7 mouse cellular contexts compared by ENCODE assay signal in the genomic region with DNA sequence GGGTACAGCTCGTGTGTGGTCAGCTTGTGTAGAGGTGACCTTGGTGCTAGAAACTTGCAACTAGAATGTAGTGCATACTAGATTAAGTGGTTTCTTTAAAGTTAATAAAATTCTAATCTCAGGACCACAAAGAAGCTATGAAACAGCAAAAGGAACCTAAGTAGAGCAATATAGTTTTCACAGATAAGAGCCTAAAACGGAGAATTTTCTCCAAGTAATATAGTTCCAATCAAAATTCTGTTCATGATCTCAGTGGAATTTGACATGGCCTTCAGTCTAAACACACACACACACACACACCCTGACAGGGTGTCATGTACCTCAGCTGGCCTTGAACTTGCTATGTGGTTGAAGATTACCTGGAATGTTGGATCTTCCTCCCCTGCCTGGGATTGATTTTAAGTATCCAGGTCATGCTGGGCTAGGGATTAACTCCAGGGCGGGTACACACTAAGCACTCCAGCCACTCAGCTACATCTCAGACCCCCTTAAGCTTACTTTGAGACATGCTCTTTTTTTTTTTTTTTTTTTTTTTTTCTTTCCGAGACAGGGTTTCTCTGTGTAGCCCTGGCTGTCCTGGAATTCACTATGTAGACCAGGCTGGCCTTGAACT. TPM values are rescaled to one million over a fixed set of nuclear protein-coding genes. Genes with fewer than 3 reads are reported as not detected.
DNase-seq lines count a peak whose midpoint lies in the region; ATAC-seq and TF ChIP-seq lines count a peak whose summit lies in the region.

No protein-coding gene starts in this region.

- ATAC-seq in megakaryocyte, adult 5-6 weeks (ENCODE audit: poor library complexity, severe bottlenecking) = no peak
- ATAC-seq in forebrain, embryonic 11.5 days (replicated peaks; ENCODE audit: low FRiP score) = no peak
- ATAC-seq in limb, embryonic 14.5 days (ENCODE audit: low FRiP score, low read depth) = no peak
- no peak for ATAC-seq in stomach, embryonic 15.5 days (ENCODE audit: insufficient read depth, low FRiP score, low read depth)
- no peak for ATAC-seq in erythroid progenitor cell, adult 5-6 weeks (replicated peaks; ENCODE audit: low FRiP score, poor library complexity, severe bottlenecking)

- DNase-seq in forebrain, embryonic 11.5 days (ENCODE audit: low spot score) = no peak
- no peak for DNase-seq in limb, embryonic 14.5 days (ENCODE audit: low spot score)
- no peak for DNase-seq in embryo, embryonic 11 days

- peak overlapping the region; percentile 47; the same call in 1 of the 2 replicates for H3K9ac ChIP-seq in forebrain, embryonic 11.5 days (ENCODE audit: low read length)
- no peak overlapping the region for H3K9ac ChIP-seq in limb, embryonic 14.5 days (ENCODE audit: low read depth, low read length, severe bottlenecking)
- no peak overlapping the region for H3K9ac ChIP-seq in stomach, embryonic 15.5 days

- H3K4me3 ChIP-seq in megakaryocyte, embryonic 14.5 days (replicated peaks) = peak overlapping the region; percentile 96
- H3K4me3 ChIP-seq in forebrain, embryonic 11.5 days (ENCODE audit: low read depth, low read length) = peak overlapping the region; percentile 91
- H3K4me3 ChIP-seq in limb, embryonic 14.5 days (replicated peaks; ENCODE audit: low read length) = peak overlapping the region; percentile 92
- peak overlapping the region; percentile 94 for H3K4me3 ChIP-seq in stomach, embryonic 15.5 days (replicated peaks)

- 44% methylated on average over 4 of the region's 4 CpGs for WGBS in forebrain, embryonic 11.5 days
- 48% methylated on average over 4 of the region's 4 CpGs for WGBS in limb, embryonic 14.5 days
- WGBS in stomach, embryonic 15.5 days = 40% methylated on average over 4 of the region's 4 CpGs

- peaks cover 68% of the 10 kb centered on the region for H3K36me3 ChIP-seq in megakaryocyte, embryonic 14.5 days (replicated peaks; ENCODE audit: low read length)
- H3K36me3 ChIP-seq in forebrain, embryonic 11.5 days (ENCODE audit: control insufficient read depth, insufficient read depth, low read length) = peaks cover 11% of the 10 kb centered on the region; the same call in 1 of the 2 replicates
- H3K36me3 ChIP-seq in limb, embryonic 14.5 days (ENCODE audit: control insufficient read depth, insufficient read depth, low read length) = peaks cover 51% of the 10 kb centered on the region
- H3K36me3 ChIP-seq in stomach, embryonic 15.5 days = peaks cover 34% of the 10 kb centered on the region

- peaks cover 26% of the 10 kb centered on the region for H3K4me1 ChIP-seq in megakaryocyte, embryonic 14.5 days
- H3K4me1 ChIP-seq in forebrain, embryonic 11.5 days (replicated peaks; ENCODE audit: control insufficient read depth, insufficient read depth, low read length) = no peaks in the 10 kb centered on the region
- H3K4me1 ChIP-seq in limb, embryonic 14.5 days (ENCODE audit: control insufficient read depth, insufficient read depth, low read length) = peaks cover 8% of the 10 kb centered on the region
- peaks cover 15% of the 10 kb centered on the region for H3K4me1 ChIP-seq in stomach, embryonic 15.5 days

- H3K4me2 ChIP-seq in forebrain, embryonic 11.5 days (ENCODE audit: low read depth, low read length, severe bottlenecking) = peak overlapping the region; percentile 60
- H3K4me2 ChIP-seq in limb, embryonic 14.5 days (replicated peaks; ENCODE audit: low read depth, low read length, severe bottlenecking) = peak overlapping the region; percentile 70
- H3K4me2 ChIP-seq in stomach, embryonic 15.5 days = peak overlapping the region; percentile 78

- no peaks in the 10 kb centered on the region for H3K27me3 ChIP-seq in megakaryocyte, embryonic 14.5 days (replicated peaks)
- no peaks in the 10 kb centered on the region for H3K27me3 ChIP-seq in forebrain, embryonic 11.5 days (ENCODE audit: control insufficient read depth, insufficient read depth, low read length)
- no peaks in the 10 kb centered on the region for H3K27me3 ChIP-seq in limb, embryonic 14.5 days (ENCODE audit: control insufficient read depth, insufficient read depth, low read length)
- H3K27me3 ChIP-seq in stomach, embryonic 15.5 days (replicated peaks) = no peaks in the 10 kb centered on the region

- no peaks in the 10 kb centered on the region for H3K9me3 ChIP-seq in megakaryocyte, embryonic 14.5 days
- no peaks in the 10 kb centered on the region for H3K9me3 ChIP-seq in forebrain, embryonic 11.5 days (ENCODE audit: control insufficient read depth, low read length)
- H3K9me3 ChIP-seq in limb, embryonic 14.5 days (ENCODE audit: control insufficient read depth, low read length) = no peaks in the 10 kb centered on the region
- H3K9me3 ChIP-seq in stomach, embryonic 15.5 days = no peaks in the 10 kb centered on the region

- H3K27ac ChIP-seq in forebrain, embryonic 11.5 days (ENCODE audit: low read depth, low read length) = 0 out of 2 replicates have a peak overlapping the region, but pooled peaks have one; percentile 87
- no peak overlapping the region for H3K27ac ChIP-seq in limb, embryonic 14.5 days (replicated peaks; ENCODE audit: low read depth, low read length)
- H3K27ac ChIP-seq in stomach, embryonic 15.5 days = peak overlapping the region; percentile 96

- TF ChIP-seq POLR2A in limb, embryonic 14.5 days (IDR thresholded peaks at IDR 0.05; ENCODE audit: borderline replicate concordance, extremely low read depth, insufficient read depth, insufficient read length) = no peak

RNA-seq across cellular contexts. Expression of a gene that starts 1.2 kb away (rescaled TPM):
- 7,646 and 25,287 TPM in 2 replicates for polyA plus RNA-seq in megakaryocyte, embryonic 14.5 days (2012; ENCODE audit: insufficient read depth, low replicate concordance)
- 1,617 and 1,884 TPM in 2 replicates for total RNA-seq in megakaryocyte, adult 5-6 weeks (2015)
- 3,108 and 3,204 TPM in 2 replicates for total RNA-seq in megakaryocyte, adult 5-6 weeks (2017)
- polyA plus RNA-seq in forebrain, embryonic 11.5 days (2014; fragmentation: Nextera tagmentation; extraction: Ambion mirVana) = 1,000 and 1,067 TPM in 2 replicates
- 8,964 and 9,963 TPM in 2 replicates for polyA plus RNA-seq in limb, embryonic 14.5 days (2012; rRNA removed)
- polyA plus RNA-seq in limb, embryonic 14.5 days (2014; fragmentation: Nextera tagmentation; extraction: Ambion mirVana) = 1,860 and 2,018 TPM in 2 replicates
- polyA plus RNA-seq in stomach, embryonic 15.5 days (2015; fragmentation: Nextera tagmentation; extraction: Ambion mirVana) = 1,334 and 1,421 TPM in 2 replicates
- total RNA-seq in erythroid progenitor cell, adult 5-6 weeks (2015; ENCODE audit: low replicate concordance) = 1,048 and 1,068 TPM in 2 replicates
- 1,077 and 1,422 TPM in 2 replicates for total RNA-seq in erythroid progenitor cell, adult 5-6 weeks (2017; ENCODE audit: low replicate concordance)

RNA-seq across cellular contexts. Expression of a gene that starts 31.1 kb away (rescaled TPM):
- 6.4 TPM in 1 of 2 replicates, not detected in the other for polyA plus RNA-seq in megakaryocyte, embryonic 14.5 days (2012; ENCODE audit: insufficient read depth, low replicate concordance)
- total RNA-seq in megakaryocyte, adult 5-6 weeks (2015) = 160 and 172 TPM in 2 replicates
- total RNA-seq in megakaryocyte, adult 5-6 weeks (2017) = 309 and 311 TPM in 2 replicates
- 124 and 132 TPM in 2 replicates for polyA plus RNA-seq in forebrain, embryonic 11.5 days (2014; fragmentation: Nextera tagmentation; extraction: Ambion mirVana)
- 66.8 and 88.9 TPM in 2 replicates for polyA plus RNA-seq in limb, embryonic 14.5 days (2012; rRNA removed)
- polyA plus RNA-seq in limb, embryonic 14.5 days (2014; fragmentation: Nextera tagmentation; extraction: Ambion mirVana) = 94.4 and 98.8 TPM in 2 replicates
- polyA plus RNA-seq in stomach, embryonic 15.5 days (2015; fragmentation: Nextera tagmentation; extraction: Ambion mirVana) = 106 and 112 TPM in 2 replicates
- 601 and 611 TPM in 2 replicates for total RNA-seq in erythroid progenitor cell, adult 5-6 weeks (2015; ENCODE audit: low replicate concordance)
- 1,112 and 1,280 TPM in 2 replicates for total RNA-seq in erythroid progenitor cell, adult 5-6 weeks (2017; ENCODE audit: low replicate concordance)
